Mouse (Mus musculus) heart, postnatal 10 days (tissue): ENCODE data around the gene Pphln1. TPM values are rescaled to one million over a fixed set of nuclear protein-coding genes. Genes with fewer than 3 reads are reported as not detected.

ENCODE experiments used
- DNase-seq, 2 experiments: peaks; one replicate each; pipeline ENCODE4 v3.0.0; 2021
- intact Hi-C: fragments of 180-260 bp; cut with DNase I; formaldehyde crosslinking; loops from one replicate; pipeline ENCODE4 v1.15.1; 2025
- total RNA-seq, 2 experiments: library from RNA; stranded (reverse); gene quantifications; 2 replicates each; pipeline ENCODE4 v1.2.3; 2021

Gene Pphln1
- total RNA-seq, 2 experiments from 2014 or later: 27.6 to 29.5 TPM

DNA sequence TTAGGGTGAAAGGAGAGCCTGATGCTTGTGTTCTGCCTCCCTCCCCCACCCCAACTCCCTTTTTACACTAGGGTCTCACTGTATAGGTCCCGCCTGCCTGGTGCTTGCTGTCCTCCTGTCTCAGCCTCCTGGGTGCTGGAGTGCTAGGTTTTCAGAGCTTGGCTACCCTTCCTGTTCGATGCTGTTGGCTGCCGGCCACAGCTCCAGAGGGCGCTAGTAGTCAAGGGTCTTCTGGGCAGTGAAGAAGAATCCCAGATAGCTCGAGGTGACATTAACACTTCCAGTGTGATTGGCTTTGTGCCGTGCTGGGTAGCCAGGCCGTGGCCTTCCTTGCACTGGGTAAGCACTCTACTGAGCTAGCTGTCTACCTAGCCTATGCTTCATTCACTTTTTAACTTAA, 22.4 kb downstream of the Pphln1 start:
- peak; percentile 19 to 20 for DNase-seq
- intact Hi-C loops: no loop called here

- DNase-seq: no peak
- intact Hi-C loops: no loop called here
Measured at GRCm38 (mm10) chr15:93422537-93422936, 24.4 kb downstream of the Pphln1 start.

- DNase-seq: peak in 1 of 2 experiments; percentile 15
- intact Hi-C loops: no loop called here
Measured at GRCm38 (mm10) chr15:93433811-93434210, 35.7 kb downstream of the Pphln1 start.

- DNase-seq: no peak
- intact Hi-C loops: loop anchor here (5.0 kb wide), 2 partner anchors 141 to 776 kb away; no protein-coding TSS in a partner anchor
Measured at GRCm38 (mm10) chr15:93435998-93436397, 37.8 kb downstream of the Pphln1 start.

- DNase-seq: peak; percentile 68 to 79
- intact Hi-C loops: loop anchor here (1.0 to 5.0 kb wide), 3 partner anchors 139 to 774 kb away; no protein-coding TSS in a partner anchor
Measured at GRCm38 (mm10) chr15:93438663-93439062, 40.5 kb downstream of the Pphln1 start.

DNA sequence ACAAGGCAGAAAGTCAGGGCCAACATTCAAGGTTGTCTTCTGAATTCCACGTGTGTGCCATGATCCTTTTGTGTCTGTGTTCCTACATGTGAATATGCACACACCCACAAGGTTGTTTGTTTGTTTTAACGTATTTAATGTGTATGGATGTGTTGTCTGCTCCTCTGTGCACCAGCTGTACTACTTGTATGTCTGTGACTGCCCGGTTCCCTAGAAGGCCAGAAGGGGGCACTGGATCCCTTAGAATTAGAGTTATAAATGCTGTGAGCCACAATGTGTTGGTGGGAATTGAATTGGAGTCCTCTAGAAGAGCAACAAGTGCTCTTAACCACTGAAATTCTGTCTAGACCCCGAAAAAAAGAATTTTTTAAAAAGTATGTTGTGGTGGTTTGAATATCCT, 44.1 kb downstream of the Pphln1 start:
- no peak for DNase-seq
- intact Hi-C loops: no loop called here

- intact Hi-C loops: no loop called here
Measured at GRCm38 (mm10) chr15:93443676-93444075, 45.5 kb downstream of the Pphln1 start.

DNA sequence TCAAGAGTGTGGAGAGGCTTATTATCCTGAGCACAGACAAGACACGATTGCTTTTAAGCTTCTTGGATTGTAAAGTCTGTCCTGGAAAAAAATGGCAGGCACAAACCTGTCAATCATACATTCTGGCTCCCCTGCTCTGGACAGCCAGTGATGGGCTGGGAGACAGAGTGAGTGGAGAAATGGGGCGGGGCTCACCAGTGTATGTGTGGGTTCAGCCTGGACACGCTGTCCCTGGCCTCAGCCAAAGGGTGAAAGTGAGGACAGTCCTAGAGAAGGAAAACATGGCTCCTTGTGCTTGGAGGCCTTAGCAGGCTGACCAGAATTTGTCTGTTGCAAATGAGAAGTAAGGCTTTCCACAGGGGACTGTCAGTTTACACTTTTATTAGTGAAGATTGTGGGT, 50.7 kb downstream of the Pphln1 start:
- DNase-seq: no peak
- intact Hi-C loops: no loop called here

More at GRCm38 (mm10) chr15:93443676-93444075, 45.5 kb downstream of the Pphln1 start:
- DNase-seq: no peak

DNA sequence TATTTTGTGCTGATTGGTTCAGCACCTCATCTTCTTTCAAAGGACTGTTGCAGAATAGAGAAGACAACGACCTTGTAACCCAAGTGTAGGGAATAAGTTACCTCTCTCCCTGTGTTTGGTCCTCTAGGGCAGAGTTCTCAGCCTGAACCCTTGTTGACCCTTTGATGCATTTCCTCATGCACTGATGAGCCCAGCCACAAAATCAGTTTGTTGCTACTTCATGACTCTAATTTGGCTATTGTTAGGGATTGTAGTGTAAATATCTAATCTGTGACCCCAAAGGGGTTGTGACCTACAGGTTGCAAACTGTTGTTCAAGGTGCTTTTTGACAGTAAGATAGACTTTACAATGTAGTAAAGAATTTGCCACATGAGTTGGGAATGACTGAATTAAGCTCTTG, 55.1 kb downstream of the Pphln1 start:
- no peak for DNase-seq
- intact Hi-C loops: no loop called here

- no peak for DNase-seq
- intact Hi-C loops: no loop called here
Measured at GRCm38 (mm10) chr15:93456005-93456404, 57.9 kb downstream of the Pphln1 start.

- intact Hi-C loops: no loop called here
- DNase-seq: no peak
Measured at GRCm38 (mm10) chr15:93459422-93459821, 61.3 kb downstream of the Pphln1 start.

GRCm38 (mm10) chr15:93461066-93461465, 62.9 kb downstream of the Pphln1 start:
- intact Hi-C loops: no loop called here
- no peak for DNase-seq

- no peak for DNase-seq
- intact Hi-C loops: no loop called here
Measured at GRCm38 (mm10) chr15:93471651-93472050, 73.5 kb downstream of the Pphln1 start.

- intact Hi-C loops: no loop called here
- DNase-seq: no peak
Measured at GRCm38 (mm10) chr15:93472089-93472488, 73.9 kb downstream of the Pphln1 start.

DNA sequence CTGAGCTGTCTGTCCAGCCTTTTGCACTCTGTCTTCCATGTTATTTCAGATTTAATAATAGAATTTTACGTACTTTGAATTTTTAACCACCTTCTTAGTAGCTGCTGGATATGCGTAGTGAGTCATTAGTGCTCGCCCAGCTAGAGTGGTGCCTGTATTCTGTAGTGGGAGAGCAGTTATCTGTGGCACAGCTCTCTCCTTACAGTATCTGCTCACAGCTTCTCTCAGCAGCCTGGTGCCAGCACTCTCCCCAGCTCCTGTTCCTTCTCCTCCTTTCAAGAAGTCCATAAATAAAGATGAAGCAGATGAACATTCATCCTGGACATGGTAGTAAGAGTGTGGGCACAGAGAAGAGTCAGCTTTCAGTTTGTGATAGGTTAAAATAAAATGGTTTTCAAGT, 76.1 kb downstream of the Pphln1 start:
- no peak for DNase-seq
- intact Hi-C loops: no loop called here

DNA sequence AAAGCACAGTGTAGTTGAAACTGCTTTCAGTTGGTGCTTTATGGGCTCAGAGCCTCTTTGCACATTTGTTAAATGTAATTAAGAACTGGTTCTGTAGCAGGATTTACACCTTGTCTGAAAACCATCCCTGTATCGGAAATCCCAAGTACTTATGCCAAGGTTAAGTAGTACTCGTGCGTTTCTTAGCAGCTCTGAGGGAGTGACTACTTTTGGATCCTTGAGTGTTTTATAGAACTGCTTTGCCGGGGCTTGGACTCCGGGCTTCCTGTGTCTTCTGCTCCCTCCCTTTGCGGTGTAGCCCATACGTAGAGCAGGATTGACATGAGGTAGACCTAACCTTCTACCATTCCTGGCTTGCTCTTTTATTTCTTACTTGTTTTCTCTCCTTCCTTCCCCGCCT, 77.5 kb downstream of the Pphln1 start:
- no peak for DNase-seq
- intact Hi-C loops: no loop called here

DNA sequence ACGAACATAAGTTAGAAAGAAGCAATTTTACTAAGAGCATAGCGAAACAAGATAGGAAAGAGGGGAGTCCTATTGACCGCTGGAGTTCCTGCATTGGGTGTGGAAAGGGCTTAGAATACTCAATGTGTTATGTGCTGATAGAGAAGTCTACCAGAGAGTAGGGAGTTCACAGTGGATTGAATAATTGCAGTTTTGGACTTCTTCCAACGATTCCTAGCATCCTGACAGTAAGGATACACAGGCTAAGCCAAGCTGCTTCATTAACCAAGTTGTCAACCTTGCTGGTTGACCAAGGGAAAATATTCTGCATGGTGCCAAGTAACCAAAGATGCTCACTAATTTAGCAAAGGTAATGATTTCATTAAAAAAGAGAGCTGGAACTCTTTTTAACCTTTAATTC, 79.6 kb downstream of the Pphln1 start:
- DNase-seq: no peak
- intact Hi-C loops: no loop called here

DNA sequence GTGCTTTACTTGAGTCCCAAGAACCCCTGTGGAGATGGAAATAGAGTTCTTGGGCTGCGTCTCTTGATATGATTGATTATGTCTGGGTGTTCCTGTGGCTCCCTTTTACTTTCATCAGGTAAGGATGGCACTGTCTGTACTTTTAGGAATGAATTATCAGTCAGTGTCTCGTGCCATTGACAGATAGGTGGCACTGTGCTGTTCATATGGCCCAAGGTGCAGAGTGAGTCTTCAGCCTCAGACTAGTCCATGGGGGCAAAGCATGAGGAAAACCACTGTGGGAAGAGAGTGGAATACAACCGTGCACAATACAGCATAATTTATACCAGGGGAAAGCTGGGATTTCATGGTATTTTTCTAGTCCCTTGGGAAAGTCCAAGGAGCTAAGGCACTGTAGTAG, 80.5 kb downstream of the Pphln1 start:
- intact Hi-C loops: no loop called here
- DNase-seq: no peak

DNA sequence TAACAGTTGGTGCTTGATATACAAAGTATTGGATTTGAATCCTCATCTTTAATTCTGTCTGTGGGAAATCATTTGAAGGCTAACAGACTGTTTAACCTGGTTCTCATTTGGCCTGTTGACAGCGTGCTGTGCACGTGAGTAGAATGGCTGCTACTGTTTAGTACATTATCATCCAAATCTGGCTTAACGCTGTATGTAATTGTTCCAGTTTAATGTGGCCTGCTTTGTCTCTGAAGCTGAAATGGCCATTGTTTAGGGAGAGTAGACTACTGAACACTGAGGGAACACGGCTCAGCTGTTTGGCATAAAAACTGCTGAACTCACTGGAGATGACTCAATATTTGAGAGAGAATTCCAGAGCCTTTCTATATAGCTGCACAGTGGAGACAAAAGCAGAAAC, 81.3 kb downstream of the Pphln1 start:
- intact Hi-C loops: no loop called here
- peak; percentile 24 to 25 for DNase-seq

GRCm38 (mm10) chr15:93481112-93481511, 83.0 kb downstream of the Pphln1 start:
- DNase-seq: no peak
- intact Hi-C loops: no loop called here

DNA sequence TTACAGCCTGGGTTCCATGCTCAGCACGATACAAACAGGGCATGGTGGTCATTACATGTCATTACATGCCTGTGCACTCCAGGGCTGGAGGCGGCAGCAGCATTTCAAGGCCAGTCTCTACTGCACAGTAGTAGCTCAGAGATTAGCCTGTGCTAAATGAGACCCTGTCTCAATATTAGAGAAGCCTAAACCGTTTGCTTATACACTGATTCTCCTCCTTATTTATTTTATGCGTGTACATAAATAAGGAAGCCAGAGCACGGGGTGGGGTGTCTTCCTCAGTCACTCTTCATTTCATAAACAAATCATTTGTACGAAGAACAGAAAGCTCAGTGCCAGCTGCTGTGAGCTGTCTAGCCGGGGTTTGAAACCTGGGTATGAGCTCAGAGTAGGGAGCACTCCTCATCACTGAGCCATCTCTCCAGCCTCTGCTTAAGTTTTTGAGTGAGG, 86.1 kb downstream of the Pphln1 start:
- intact Hi-C loops: no loop called here
- no peak for DNase-seq

DNA sequence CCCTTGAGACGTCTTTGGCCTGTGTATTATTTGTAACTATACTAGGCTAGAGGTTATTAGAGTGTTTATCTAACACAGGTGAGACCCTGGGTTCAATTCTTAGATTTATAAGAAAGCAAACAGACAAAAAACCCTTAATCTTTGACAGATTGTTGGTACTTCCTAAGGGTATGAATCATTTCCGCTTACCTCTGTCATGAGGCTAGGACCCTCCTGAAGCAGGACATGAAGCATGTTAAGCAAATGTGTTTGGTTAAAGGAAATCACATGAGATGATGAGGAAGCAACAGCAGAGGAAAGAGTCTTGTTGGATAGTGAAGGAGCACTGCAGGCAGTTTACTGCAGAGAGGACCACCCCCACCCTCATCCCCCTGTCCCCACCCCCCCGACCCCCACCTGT, 87.1 kb downstream of the Pphln1 start:
- intact Hi-C loops: no loop called here
- DNase-seq: no peak

DNA sequence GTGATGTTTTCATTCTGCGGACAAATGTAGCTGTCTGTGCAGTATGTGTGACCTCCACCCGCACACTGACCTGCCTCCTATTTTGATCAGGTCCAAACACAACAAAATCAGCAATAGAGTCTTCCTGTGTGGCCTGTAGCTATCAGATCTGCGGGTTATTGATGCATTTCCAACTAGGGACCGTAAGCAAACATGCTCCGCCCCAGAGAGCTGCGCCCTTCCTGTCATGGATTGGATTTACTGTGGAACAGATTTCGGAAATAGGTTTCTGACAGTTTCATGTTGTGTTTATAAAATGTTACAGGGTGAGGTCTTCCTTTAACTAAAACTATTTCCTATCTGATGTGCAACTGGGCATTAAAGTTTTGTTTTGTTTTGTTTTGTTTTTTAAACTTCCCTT, 87.9 kb downstream of the Pphln1 start:
- intact Hi-C loops: no loop called here
- DNase-seq: no peak
